Mouse (Mus musculus) liver, adult 2 months (tissue): Measurements from ENCODE around the gene Emilin2.

Experiments used
- CTCF ChIP-seq: fragments of 200-500 bp; IDR thresholded peaks from 2 replicates; pipeline ENCODE4 v1.5.1; 2011; ENCODE audit warnings: low read depth, low read length, control low read depth
- POLR2A ChIP-seq: fragments of 200-500 bp; IDR thresholded peaks from 2 replicates; pipeline ENCODE4 v1.6.1; 2011; ENCODE audit warnings: low read length, control low read depth; ENCODE audit not compliant: insufficient read depth; ENCODE audit errors: extremely low read depth

GRCm38 (mm10) chr17:71348188-71348587, 36.4 kb upstream of the Emilin2 start:
- TF ChIP-seq CTCF (no peak), POLR2A (no peak)
